22 mouse cellular contexts compared by ENCODE assay signal in the genomic region with DNA sequence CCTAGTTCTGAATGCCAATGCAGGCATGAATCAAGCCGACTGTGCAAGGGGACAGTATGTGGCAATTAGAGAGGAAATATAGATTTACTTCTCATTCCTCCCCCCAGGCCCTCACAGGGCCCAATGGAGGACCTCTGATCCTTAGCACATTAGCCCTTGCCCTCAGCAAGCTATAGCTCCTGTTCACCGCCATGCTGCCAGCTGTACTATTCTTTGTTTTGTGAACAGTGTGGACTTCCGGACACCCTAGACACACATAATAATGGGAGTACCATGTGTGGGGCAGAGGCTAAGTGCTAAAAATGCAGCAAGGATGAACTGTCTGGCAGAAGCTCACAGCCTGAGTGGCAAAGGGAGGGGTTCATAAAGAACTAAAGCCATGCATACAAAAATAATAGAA.
DNase-seq lines count a peak whose midpoint lies in the region; ATAC-seq lines count a peak whose summit lies in the region.
"Had no signal": no experiment of that assay in that cellular context is flagged by ENCODE, and none has a peak within 500 bp of the region (broad histone marks: within the 10 kb centered on the region; RNA-seq: fewer than 3 reads in every experiment).

No protein-coding gene starts in this region.

- no peaks in the 10 kb centered on the region for H3K4me1 ChIP-seq in kidney, embryonic 14.5 days (ENCODE audit: control insufficient read depth, insufficient read depth, low read length)
- H3K4me1 ChIP-seq in midbrain, embryonic 16.5 days (ENCODE audit: control insufficient read depth, insufficient read depth, low read length), result peaks cover 3% of the 10 kb centered on the region; the same call in 1 of the 2 replicates
- no peaks in the 10 kb centered on the region for H3K4me1 ChIP-seq in midbrain, embryonic 11.5 days (ENCODE audit: control insufficient read depth, insufficient read depth, low read length)
- H3K4me1 ChIP-seq: embryonic facial prominence, embryonic 12.5 days; forebrain, embryonic 15.5 days; heart, embryonic 15.5 days had no signal

- 32% methylated on average over 3 of the region's 3 CpGs for WGBS in kidney, embryonic 14.5 days
- 78% methylated on average over 3 of the region's 3 CpGs for WGBS in midbrain, embryonic 16.5 days
- 87% methylated on average over 3 of the region's 3 CpGs for WGBS in midbrain, embryonic 11.5 days

- peak; percentile 10 for DNase-seq in embryo, embryonic 10.5 days (ENCODE audit: low spot score)
- DNase-seq in embryo, embryonic 9.5 days (ENCODE audit: extremely low spot score), result no peak
- DNase-seq in kidney, adult 18-20 months, result no peak
- DNase-seq in midbrain, embryonic 11.5 days (ENCODE audit: low spot score, missing footprints), result no peak
- DNase-seq in right cerebral cortex, postnatal 14 days, result no peak
- no peak for DNase-seq in MN1 (ENCODE audit: low spot score)
- DNase-seq: adrenal gland, postnatal 14 days; B cell, adult 2 months; cerebellum, adult 18-20 months; cerebellum, adult 9-11 months; gastrocnemius, postnatal 10 days; heart, adult 2 months; heart, postnatal 14 days had no signal

- H3K36me3 ChIP-seq in kidney, embryonic 14.5 days (ENCODE audit: control insufficient read depth, insufficient read depth, low read length), result no peaks in the 10 kb centered on the region
- no peaks in the 10 kb centered on the region for H3K36me3 ChIP-seq in midbrain, embryonic 16.5 days (ENCODE audit: control insufficient read depth, insufficient read depth, low read length)
- H3K36me3 ChIP-seq in midbrain, embryonic 11.5 days (ENCODE audit: control insufficient read depth, insufficient read depth, low read length), result no peaks in the 10 kb centered on the region
- H3K36me3 ChIP-seq: embryonic facial prominence, embryonic 12.5 days; forebrain, embryonic 15.5 days; G1E; heart, embryonic 15.5 days; hindbrain, embryonic 13.5 days had no signal

- ATAC-seq in kidney, embryonic 14.5 days (ENCODE audit: low FRiP score, low TSS enrichment), result peak; percentile 69; the same call in 1 of the 2 replicates
- ATAC-seq in midbrain, embryonic 16.5 days, result peak; percentile 14; the same call in 1 of the 2 replicates
- no peak for ATAC-seq in midbrain, embryonic 11.5 days (ENCODE audit: low FRiP score)
- ATAC-seq: CD4-positive, CD25-positive, alpha-beta regulatory T cell, adult 4 months; forebrain, embryonic 15.5 days had no signal

- H3K27me3 ChIP-seq in kidney, embryonic 14.5 days (ENCODE audit: control insufficient read depth, insufficient read depth, low read length), result no peaks in the 10 kb centered on the region
- no peaks in the 10 kb centered on the region for H3K27me3 ChIP-seq in midbrain, embryonic 16.5 days (ENCODE audit: control insufficient read depth, insufficient read depth, low read depth, low read length)
- no peaks in the 10 kb centered on the region for H3K27me3 ChIP-seq in midbrain, embryonic 11.5 days (ENCODE audit: control insufficient read depth, insufficient read depth, low read length)
- H3K27me3 ChIP-seq: embryonic facial prominence, embryonic 12.5 days; forebrain, embryonic 15.5 days; heart, embryonic 15.5 days; hindbrain, embryonic 13.5 days had no signal

- no peak overlapping the region for H3K27ac ChIP-seq in kidney, embryonic 14.5 days (ENCODE audit: low read depth, low read length)
- no peak overlapping the region for H3K27ac ChIP-seq in midbrain, embryonic 16.5 days (ENCODE audit: low read length)
- no peak overlapping the region for H3K27ac ChIP-seq in midbrain, embryonic 11.5 days (ENCODE audit: low read depth, low read length)
- H3K27ac ChIP-seq: embryonic facial prominence, embryonic 12.5 days; forebrain, embryonic 15.5 days; heart, adult 2 months; heart, embryonic 15.5 days; hindbrain, embryonic 13.5 days had no signal

- no peak overlapping the region for H3K9ac ChIP-seq in kidney, embryonic 14.5 days (ENCODE audit: low read depth, low read length)
- H3K9ac ChIP-seq in midbrain, embryonic 16.5 days (ENCODE audit: low read depth, low read length), result no peak overlapping the region
- H3K9ac ChIP-seq in midbrain, embryonic 11.5 days (ENCODE audit: low read length), result no peak overlapping the region
- H3K9ac ChIP-seq: embryonic facial prominence, embryonic 12.5 days; forebrain, embryonic 15.5 days; heart, embryonic 15.5 days; hindbrain, embryonic 13.5 days had no signal

- no peak overlapping the region for H3K4me3 ChIP-seq in kidney, embryonic 14.5 days (ENCODE audit: low read length)
- no peak overlapping the region for H3K4me3 ChIP-seq in midbrain, embryonic 16.5 days (ENCODE audit: low read depth, low read length)
- H3K4me3 ChIP-seq in midbrain, embryonic 11.5 days (ENCODE audit: low read depth, low read length), result no peak overlapping the region
- H3K4me3 ChIP-seq: embryonic facial prominence, embryonic 12.5 days; forebrain, embryonic 15.5 days; heart, adult 2 months; heart, embryonic 15.5 days; hindbrain, embryonic 13.5 days had no signal

- H3K9me3 ChIP-seq in kidney, embryonic 14.5 days (ENCODE audit: control insufficient read depth, low read length), result no peaks in the 10 kb centered on the region
- no peaks in the 10 kb centered on the region for H3K9me3 ChIP-seq in midbrain, embryonic 16.5 days (replicated peaks; ENCODE audit: control insufficient read depth, low read length, poor library complexity, severe bottlenecking)
- no peaks in the 10 kb centered on the region for H3K9me3 ChIP-seq in midbrain, embryonic 11.5 days (ENCODE audit: control insufficient read depth, low read length)
- H3K9me3 ChIP-seq: embryonic facial prominence, embryonic 12.5 days; forebrain, embryonic 15.5 days; G1E; heart, embryonic 15.5 days; hindbrain, embryonic 13.5 days had no signal

- H3K4me2 ChIP-seq in kidney, embryonic 14.5 days (replicated peaks; ENCODE audit: low read depth, low read length), result no peak overlapping the region
- no peak overlapping the region for H3K4me2 ChIP-seq in midbrain, embryonic 16.5 days (ENCODE audit: low read length)
- H3K4me2 ChIP-seq in midbrain, embryonic 11.5 days, result no peak overlapping the region
- H3K4me2 ChIP-seq: embryonic facial prominence, embryonic 12.5 days; forebrain, embryonic 15.5 days; heart, embryonic 11.5 days; heart, embryonic 15.5 days; hindbrain, embryonic 13.5 days had no signal
